10 mouse cellular contexts compared by ENCODE assay signal in the genomic region with DNA sequence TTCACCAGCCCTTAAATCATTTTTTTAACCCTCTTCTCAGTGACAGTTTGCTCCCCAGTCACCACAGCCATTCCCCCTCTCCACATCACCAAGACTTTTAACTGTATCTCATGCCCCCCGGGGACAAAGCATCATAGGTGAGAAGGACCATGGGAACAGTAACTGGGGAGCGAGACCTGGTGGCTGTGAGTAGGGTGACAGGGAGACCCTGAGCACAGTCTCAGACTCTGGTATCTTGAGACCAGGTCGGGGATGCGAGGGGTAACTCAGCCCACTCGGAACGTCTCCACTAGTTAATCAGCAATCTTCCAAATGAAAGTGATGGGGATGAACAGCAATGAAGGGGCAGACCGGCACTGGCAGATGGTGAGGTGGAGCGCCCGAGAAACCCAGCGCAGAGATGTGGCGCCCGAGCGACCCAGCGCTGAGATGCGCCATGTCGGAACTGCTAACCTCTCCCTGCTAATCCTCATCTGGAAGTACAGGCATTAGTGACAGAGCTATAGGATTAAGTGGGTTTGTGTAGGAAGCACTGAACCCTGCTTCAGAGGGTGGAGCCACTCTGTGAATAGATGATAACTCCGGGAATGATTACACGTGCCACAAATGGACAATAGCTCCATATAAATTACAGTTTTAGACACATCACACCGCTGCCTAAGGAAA. TPM values are rescaled to one million over a fixed set of nuclear protein-coding genes. Genes with fewer than 3 reads are reported as not detected.
DNase-seq lines count a peak whose midpoint lies in the region; ATAC-seq and TF ChIP-seq lines count a peak whose summit lies in the region.
"Had no signal": no experiment of that assay in that cellular context is flagged by ENCODE, and none has a peak within 500 bp of the region (broad histone marks: within the 10 kb centered on the region; RNA-seq: fewer than 3 reads in every experiment).

No protein-coding gene starts in this region.

- WGBS in hindbrain, embryonic 14.5 days, result 80% methylated on average over 19 of the region's 19 CpGs
- 86% methylated on average over 19 of the region's 19 CpGs for WGBS in hindbrain, embryonic 12.5 days
- 79% methylated on average over 19 of the region's 19 CpGs for WGBS in forebrain, embryonic 11.5 days
- WGBS in liver, embryonic 12.5 days (ENCODE audit: insufficient replicate concordance), result 50% methylated on average over 19 of the region's 19 CpGs

- TF ChIP-seq POLR2A in myocyte (IDR thresholded peaks at IDR 0.05; ENCODE audit: insufficient read length, low read depth), result no peak

- no peaks in the 10 kb centered on the region for H3K36me3 ChIP-seq in hindbrain, embryonic 14.5 days (replicated peaks; ENCODE audit: control insufficient read depth, insufficient read depth)
- no peaks in the 10 kb centered on the region for H3K36me3 ChIP-seq in hindbrain, embryonic 12.5 days
- H3K36me3 ChIP-seq in forebrain, embryonic 11.5 days (ENCODE audit: control insufficient read depth, insufficient read depth, low read length), result no peaks in the 10 kb centered on the region
- H3K36me3 ChIP-seq in liver, embryonic 12.5 days, result no peaks in the 10 kb centered on the region
- no peaks in the 10 kb centered on the region for H3K36me3 ChIP-seq in myocyte (ENCODE audit: control insufficient read depth, insufficient read depth)

- 0 out of 2 replicates have a peak overlapping the region, but pooled peaks have one; percentile 8 for H3K4me2 ChIP-seq in hindbrain, embryonic 14.5 days (replicated peaks)
- H3K4me2 ChIP-seq in hindbrain, embryonic 12.5 days (replicated peaks), result no peak overlapping the region
- no peak overlapping the region for H3K4me2 ChIP-seq in forebrain, embryonic 11.5 days (ENCODE audit: low read depth, low read length, severe bottlenecking)
- H3K4me2 ChIP-seq in liver, embryonic 12.5 days, result peak overlapping the region; percentile 63
- peak overlapping the region; percentile 3 for H3K4me2 ChIP-seq in myocyte (ENCODE audit: low read depth)

- no peak overlapping the region for H3K9ac ChIP-seq in hindbrain, embryonic 14.5 days
- no peak overlapping the region for H3K9ac ChIP-seq in hindbrain, embryonic 12.5 days
- H3K9ac ChIP-seq in forebrain, embryonic 11.5 days (ENCODE audit: low read length), result no peak overlapping the region
- H3K9ac ChIP-seq in liver, embryonic 12.5 days, result peak overlapping the region; percentile 23

- no peak overlapping the region for H3K4me3 ChIP-seq in hindbrain, embryonic 14.5 days (replicated peaks; ENCODE audit: low read length)
- no peak overlapping the region for H3K4me3 ChIP-seq in hindbrain, embryonic 12.5 days
- no peak overlapping the region for H3K4me3 ChIP-seq in forebrain, embryonic 11.5 days (ENCODE audit: low read depth, low read length)
- H3K4me3 ChIP-seq in liver, embryonic 12.5 days, result peak overlapping the region; percentile 22
- no peak overlapping the region for H3K4me3 ChIP-seq in myocyte

- no peak overlapping the region for H3ac ChIP-seq in myocyte (ENCODE audit: control insufficient read depth, insufficient read length)

- ATAC-seq in hindbrain, embryonic 14.5 days (ENCODE audit: low FRiP score), result no peak
- no peak for ATAC-seq in hindbrain, embryonic 12.5 days (ENCODE audit: low FRiP score)
- peak; percentile 53; the same call in 1 of the 2 replicates for ATAC-seq in forebrain, embryonic 11.5 days (replicated peaks; ENCODE audit: low FRiP score)
- peak; percentile 83 for ATAC-seq in liver, embryonic 12.5 days

- no peak overlapping the region for H3K27ac ChIP-seq in hindbrain, embryonic 14.5 days
- no peak overlapping the region for H3K27ac ChIP-seq in hindbrain, embryonic 12.5 days
- H3K27ac ChIP-seq in forebrain, embryonic 11.5 days (ENCODE audit: low read depth, low read length), result no peak overlapping the region
- H3K27ac ChIP-seq in liver, embryonic 12.5 days, result peak overlapping the region; percentile 85

- no peaks in the 10 kb centered on the region for H3K9me3 ChIP-seq in hindbrain, embryonic 14.5 days (ENCODE audit: control insufficient read depth, low read length)
- no peaks in the 10 kb centered on the region for H3K9me3 ChIP-seq in hindbrain, embryonic 12.5 days (replicated peaks)
- H3K9me3 ChIP-seq in forebrain, embryonic 11.5 days (ENCODE audit: control insufficient read depth, low read length), result no peaks in the 10 kb centered on the region
- H3K9me3 ChIP-seq in liver, embryonic 12.5 days (replicated peaks), result no peaks in the 10 kb centered on the region; the same call in 1 of the 2 replicates

- no peaks in the 10 kb centered on the region for H3K4me1 ChIP-seq in hindbrain, embryonic 14.5 days (replicated peaks; ENCODE audit: control insufficient read depth, insufficient read depth, low read length)
- H3K4me1 ChIP-seq in hindbrain, embryonic 12.5 days, result 0 out of 2 replicates have a peak, but pooled peaks cover 4% of the 10 kb centered on the region
- H3K4me1 ChIP-seq in forebrain, embryonic 11.5 days (replicated peaks; ENCODE audit: control insufficient read depth, insufficient read depth, low read length), result no peaks in the 10 kb centered on the region
- peaks cover 72% of the 10 kb centered on the region for H3K4me1 ChIP-seq in liver, embryonic 12.5 days

- no peak for DNase-seq in hindbrain, embryonic 14.5 days (ENCODE audit: low spot score)
- DNase-seq in forebrain, embryonic 11.5 days (ENCODE audit: low spot score), result no peak
- DNase-seq in cerebellum, postnatal 25 days, result no peak
- no peak for DNase-seq in adrenal gland, adult 2 months
- DNase-seq: cerebellum, postnatal 10 days; lung, adult 18-20 months; spleen, adult 18-20 months had no signal

- H3K79me2 ChIP-seq in myocyte (ENCODE audit: control insufficient read depth, insufficient read depth), result no peaks in the 10 kb centered on the region

- no peaks in the 10 kb centered on the region; the same call in 1 of the 2 replicates for H3K27me3 ChIP-seq in hindbrain, embryonic 14.5 days (ENCODE audit: control insufficient read depth, insufficient read depth, low read length)
- no peaks in the 10 kb centered on the region; the same call in 1 of the 2 replicates for H3K27me3 ChIP-seq in hindbrain, embryonic 12.5 days
- H3K27me3 ChIP-seq in forebrain, embryonic 11.5 days (ENCODE audit: control insufficient read depth, insufficient read depth, low read length), result no peaks in the 10 kb centered on the region
- no peaks in the 10 kb centered on the region for H3K27me3 ChIP-seq in liver, embryonic 12.5 days (replicated peaks)
- H3K27me3 ChIP-seq in myocyte (ENCODE audit: control insufficient read depth, insufficient read depth, insufficient read length), result no peaks in the 10 kb centered on the region

TF ChIP-seq in myocyte, 11 proteins besides CTCF, POLR2A, EP300 and RAD21:
- no peak for TF ChIP-seq POLR2AphosphoS2 (IDR thresholded peaks at IDR 0.05; ENCODE audit: insufficient read length, low read depth)

RNA-seq across cellular contexts. Expression of a gene that starts 11.7 kb away (rescaled TPM):
- 16.8 and 20.5 TPM in 2 replicates for polyA plus RNA-seq in hindbrain, embryonic 14.5 days (2014; fragmentation: Nextera tagmentation; extraction: Ambion mirVana)
- 20.9 and 25.5 TPM in 2 replicates for polyA plus RNA-seq in hindbrain, embryonic 12.5 days (2016; fragmentation: Nextera tagmentation; extraction: Ambion mirVana)
- 41.6 TPM in 2 replicates for polyA plus RNA-seq in forebrain, embryonic 11.5 days (2014; fragmentation: Nextera tagmentation; extraction: Ambion mirVana)
- polyA plus RNA-seq in liver, embryonic 12.5 days (2016; fragmentation: Nextera tagmentation; extraction: Ambion mirVana), result 157 TPM in 2 replicates
- 13.5 TPM for polyA plus RNA-seq in myocyte (2012; fragmentation: generic; extraction: Trizol)
- total RNA-seq in adrenal gland, adult 2 months (2021), result 10 to 100 TPM in 1 of 2 experiments, 1 to 10 TPM in 1; 5.1 to 10.1 TPM
- 1.5 and 1.6 TPM in 2 replicates for polyA plus RNA-seq in adrenal gland, adult 2 months (2012; rRNA removed)

RNA-seq across cellular contexts. Expression of a gene that starts 56.8 kb away (rescaled TPM):
- 4.7 and 6.4 TPM in 2 replicates for polyA plus RNA-seq in hindbrain, embryonic 14.5 days (2014; fragmentation: Nextera tagmentation; extraction: Ambion mirVana)
- polyA plus RNA-seq in hindbrain, embryonic 12.5 days (2016; fragmentation: Nextera tagmentation; extraction: Ambion mirVana), result 6.9 and 7.5 TPM in 2 replicates
- 5.7 and 6.0 TPM in 2 replicates for polyA plus RNA-seq in forebrain, embryonic 11.5 days (2014; fragmentation: Nextera tagmentation; extraction: Ambion mirVana)
- polyA plus RNA-seq in liver, embryonic 12.5 days (2016; fragmentation: Nextera tagmentation; extraction: Ambion mirVana), result 5.5 and 6.4 TPM in 2 replicates
- polyA plus RNA-seq in myocyte (2012; fragmentation: generic; extraction: Trizol), result 2.9 TPM
- total RNA-seq in adrenal gland, adult 2 months (2021), result 1 to 10 TPM; 9.4 to 9.6 TPM
- polyA plus RNA-seq in adrenal gland, adult 2 months (2012; rRNA removed), result 2.7 and 3.2 TPM in 2 replicates

Comparison
In these comparisons a context has a peak if more than half of its experiments do, and no peak if none do; other contexts are left out.
1. H3K4me2 ChIP-seq: peak in hindbrain, embryonic 14.5 days (single experiment), liver, embryonic 12.5 days (single experiment) and myocyte (single experiment); none in hindbrain, embryonic 12.5 days (single experiment) and forebrain, embryonic 11.5 days (single experiment).
2. ATAC-seq: peak in forebrain, embryonic 11.5 days (single experiment) and liver, embryonic 12.5 days (single experiment); none in hindbrain, embryonic 14.5 days (single experiment) and hindbrain, embryonic 12.5 days (single experiment).